Mouse (Mus musculus) Patski (cell line): ENCODE measurements at regions not wholly inside any gene's neighbourhood (a gene's known extent, or its start where the extent isn't known, plus 50 kb on each side); places are given as distances from the start of the nearest gene placed in this dataset.

Experiments used
- ATAC-seq: fragments of 100-300 bp; one replicate; pipeline ENCODE4 v1.8.0; 2021
- CTCF ChIA-PET: fragments of 350-600 bp; sonication (Branson Sonifier 250); formaldehyde crosslinking; loops from one replicate; lab custom pipeline; 2022; ENCODE audit warnings: inconsistent platforms; lab: Charles Lee
- POLR2A ChIA-PET: fragments of 350-600 bp; sonication (Branson Sonifier 250); formaldehyde crosslinking; loops from one replicate; lab custom pipeline; 2022; ENCODE audit warnings: antibody characterized with exemption, inconsistent platforms; lab: Charles Lee
- DNase-seq: peaks from one replicate; pipeline ENCODE4 v3.0.0-alpha.2; 2011; ENCODE audit warnings: low read depth, low spot score
- H3K27me3 ChIP-seq: fragments of 371-371 bp; one replicate; pipeline ENCODE4 v1.5.1; 2021
- CTCF ChIP-seq: fragments of 100-300 bp; IDR thresholded peaks from one replicate; pipeline ENCODE4 v1.5.1; 2021
- in situ Hi-C: fragments of 300-500 bp; cut with MboI; formaldehyde crosslinking; loops from 3 replicates; pipeline ENCODE4 v1.11.1; 2018; ENCODE audit warnings: low pct_unique_long_range_greater_than_20kb, mixed read lengths

- TF ChIP-seq CTCF, result no peak
- no peak for ATAC-seq
- ChIA-PET POLR2A (no interaction called here), CTCF (no interaction called here)
- H3K27me3 ChIP-seq, result no peaks in the 10 kb centered on the region
- in situ Hi-C loops, result no loop called here
- DNase-seq, result no peak
These were observed 103.2 kb downstream of the Hpgd start for GRCm38 (mm10) chr8:56397611-56398010.

GRCm38 (mm10) chr8:56396352-56396751 lies 102.0 kb downstream of the Hpgd start:
- DNase-seq, result no peak

GRCm38 (mm10) chr8:56392626-56393025 lies 98.2 kb downstream of the Hpgd start:
- ChIA-PET POLR2A (no interaction called here), CTCF (no interaction called here)
- DNase-seq (no peak), ATAC-seq (no peak)
- in situ Hi-C loops, result no loop called here
- peaks cover 14% of the 10 kb centered on the region for H3K27me3 ChIP-seq
- TF ChIP-seq CTCF, result no peak

More at GRCm38 (mm10) chr8:56396352-56396751, 102.0 kb downstream of the Hpgd start:
- no peak for ATAC-seq
- peaks cover 5% of the 10 kb centered on the region for H3K27me3 ChIP-seq
- in situ Hi-C loops, result no loop called here
- no peak for TF ChIP-seq CTCF
- ChIA-PET CTCF (no interaction called here), POLR2A (no interaction called here)

- ChIA-PET CTCF (no interaction called here), POLR2A (no interaction called here)
- no peak for ATAC-seq
- in situ Hi-C loops, result no loop called here
- H3K27me3 ChIP-seq, result peaks cover 14% of the 10 kb centered on the region
- no peak for TF ChIP-seq CTCF
- DNase-seq, result no peak
These were observed 97.8 kb downstream of the Hpgd start for GRCm38 (mm10) chr8:56392158-56392557.
